Mouse (Mus musculus) monocyte, adult 2 months (primary cell): ENCODE measurements around the gene Gm20388.

Experiments used
- DNase-seq, 2 experiments: peaks; one replicate each; pipeline ENCODE4 v3.0.0; 2022; ENCODE audit warnings: low spot score in 2 of 2, low read depth in 1 of 2

Gene Gm20388

GRCm38 (mm10) chr8:121072406-121073130 is 1161.9 kb downstream of the Gm20388 start:
- DNase-seq: no peak

GRCm38 (mm10) chr8:121073174-121074107 is 1162.8 kb downstream of the Gm20388 start:
- no peak for DNase-seq

GRCm38 (mm10) chr8:121074108-121074847 is 1163.6 kb downstream of the Gm20388 start:
- DNase-seq: no peak

- DNase-seq: no peak
Measured at GRCm38 (mm10) chr8:121074848-121075145, 1164.2 kb downstream of the Gm20388 start.

GRCm38 (mm10) chr8:121075936-121076335 is 1165.3 kb downstream of the Gm20388 start:
- DNase-seq: no peak

GRCm38 (mm10) chr8:121076555-121076954 is 1165.9 kb downstream of the Gm20388 start:
- no peak for DNase-seq

- no peak for DNase-seq
Measured at GRCm38 (mm10) chr8:121078721-121079120, 1168.1 kb downstream of the Gm20388 start.

- no peak for DNase-seq
Measured at GRCm38 (mm10) chr8:121079201-121079600, 1168.6 kb downstream of the Gm20388 start.

GRCm38 (mm10) chr8:121079944-121080343 is 1169.3 kb downstream of the Gm20388 start:
- DNase-seq: no peak

- DNase-seq: no peak
Measured at GRCm38 (mm10) chr8:121080361-121081090, 1169.9 kb downstream of the Gm20388 start.

GRCm38 (mm10) chr8:121081398-121081797 is 1170.8 kb downstream of the Gm20388 start:
- DNase-seq: no peak

GRCm38 (mm10) chr8:121082218-121083092 is 1171.8 kb downstream of the Gm20388 start:
- no peak for DNase-seq

- DNase-seq: no peak
Measured at GRCm38 (mm10) chr8:121083093-121083935, 1172.7 kb downstream of the Gm20388 start.

GRCm38 (mm10) chr8:121083936-121084209 is 1173.2 kb downstream of the Gm20388 start:
- DNase-seq: no peak

GRCm38 (mm10) chr8:121084210-121084951 is 1173.7 kb downstream of the Gm20388 start, which contains the start of gene Foxf1:
Gene Foxf1, plus strand, starts transcription at chr8:121084386.
- DNase-seq: no peak

GRCm38 (mm10) chr8:121085011-121085410 is 1174.4 kb downstream of the Gm20388 start:
- no peak for DNase-seq

GRCm38 (mm10) chr8:121085561-121085960 is 1174.9 kb downstream of the Gm20388 start:
- no peak for DNase-seq
